In genomic region chr3:15230204-15230603, GRCm38 (mm10) we compare ENCODE assay signal across 16 mouse cellular contexts.
"Had no signal": no experiment of that assay in that cellular context is flagged by ENCODE, and none has a peak within 500 bp of the region (broad histone marks: within the 10 kb centered on the region; RNA-seq: fewer than 3 reads in every experiment).

No protein-coding gene starts in this region.

- DNase-seq: lung, adult 2 months; lung, postnatal 14 days; lung, postnatal 36 days; right cerebral cortex, postnatal 14 days; thymus, adult 2 months; thymus, postnatal 25 days; thymus, postnatal 4 days had no signal

- H3K27me3 ChIP-seq: lung, embryonic 15.5 days; megakaryocyte, embryonic 14.5 days; midbrain, embryonic 13.5 days; midbrain, embryonic 15.5 days; neural tube, embryonic 12.5 days; stomach, embryonic 15.5 days had no signal

- H3K4me3 ChIP-seq: lung, embryonic 15.5 days; megakaryocyte, embryonic 14.5 days; midbrain, embryonic 13.5 days; midbrain, embryonic 15.5 days; neural tube, embryonic 12.5 days; stomach, embryonic 15.5 days had no signal

- H3K9me3 ChIP-seq: lung, embryonic 15.5 days; megakaryocyte, embryonic 14.5 days; midbrain, embryonic 13.5 days; midbrain, embryonic 15.5 days; neural tube, embryonic 12.5 days; stomach, embryonic 15.5 days had no signal

- ATAC-seq: lung, postnatal 0 days; midbrain, embryonic 13.5 days; midbrain, embryonic 15.5 days had no signal

- H3K36me3 ChIP-seq: lung, embryonic 15.5 days; midbrain, embryonic 13.5 days; midbrain, embryonic 15.5 days; neural tube, embryonic 12.5 days; stomach, embryonic 15.5 days had no signal

- H3K27ac ChIP-seq: lung, embryonic 15.5 days; macrophage; midbrain, embryonic 13.5 days; midbrain, embryonic 15.5 days; neural tube, embryonic 12.5 days; stomach, embryonic 15.5 days; stomach, postnatal 0 days had no signal

- H3K4me1 ChIP-seq: lung, embryonic 15.5 days; midbrain, embryonic 13.5 days; midbrain, embryonic 15.5 days; neural tube, embryonic 12.5 days; stomach, embryonic 15.5 days had no signal

- H3K9ac ChIP-seq: lung, embryonic 15.5 days; midbrain, embryonic 13.5 days; midbrain, embryonic 15.5 days; neural tube, embryonic 12.5 days; stomach, embryonic 15.5 days had no signal
